Mouse (Mus musculus) lung, adult 2 months (tissue): Measurements from ENCODE around the gene Pcdh9. TPM values are rescaled to one million over a fixed set of nuclear protein-coding genes. Genes with fewer than 3 reads are reported as not detected.

Source experiments
- DNase-seq: peaks from one replicate; pipeline ENCODE4 v3.0.0; 2022
- H3K4me1 ChIP-seq: fragments of 200-500 bp; 2 replicates; pipeline ENCODE4 v1.6.1; 2011; ENCODE audit warnings: low read length; ENCODE audit not compliant: control insufficient read depth, insufficient read depth
- H3K4me3 ChIP-seq: fragments of 200-500 bp; replicated peaks from 2 replicates; pipeline ENCODE3; 2011; ENCODE audit warnings: low read depth, mild to moderate bottlenecking, control low read depth, low read length; ENCODE audit errors: extremely low read depth
- CTCF ChIP-seq: fragments of 200-500 bp; IDR thresholded peaks from 2 replicates; pipeline ENCODE4 v1.5.1; 2011; ENCODE audit warnings: mild to moderate bottlenecking, low read length, control low read depth; ENCODE audit not compliant: insufficient read depth
- POLR2A ChIP-seq: fragments of 200-500 bp; IDR thresholded peaks from 2 replicates; pipeline ENCODE4 v1.6.1; 2011; ENCODE audit warnings: low read depth, mild to moderate bottlenecking, control low read depth, low read length, borderline replicate concordance; ENCODE audit errors: extremely low read depth
- WGBS: fragments of 180-500 bp; shearing (Covaris S2); methylation state at CpG from one replicate; pipeline ENCODE4 v1.1.7; 2018; 5-methylcytosine and 5-hydroxymethylcytosine counted together
- polyA plus RNA-seq: library from polyadenylated mRNA; depleted of rRNA; stranded (reverse); fragments of >200 nt; gene quantifications from 2 replicates; pipeline ENCODE4 v1.2.3, GENCODE M21; 2012

Gene Pcdh9
- polyA plus RNA-seq, 1 experiment: 0.27 TPM

- WGBS: 60% methylated on average over 6 of the region's 6 CpGs
- no peak overlapping the region for H3K4me3 ChIP-seq
- H3K4me1 ChIP-seq: no peaks in the 10 kb centered on the region
- TF ChIP-seq POLR2A (no peak), CTCF (no peak)
- no peak for DNase-seq
These were observed 64.4 kb downstream of the Pcdh9 start for GRCm38 (mm10) chr14:93826042-93826462.

- WGBS: 82% methylated on average over 4 of the region's 4 CpGs
- TF ChIP-seq POLR2A: no peak
- TF ChIP-seq CTCF: no peak
These were observed 71.6 kb downstream of the Pcdh9 start for GRCm38 (mm10) chr14:93818845-93819244.

GRCm38 (mm10) chr14:93817591-93817990, 72.9 kb downstream of the Pcdh9 start:
- H3K4me1 ChIP-seq: no peaks in the 10 kb centered on the region
- no peak for DNase-seq
- no peak overlapping the region for H3K4me3 ChIP-seq
- TF ChIP-seq CTCF (no peak), POLR2A (no peak)
- 12% methylated on average over 4 of the region's 4 CpGs for WGBS

More at GRCm38 (mm10) chr14:93818845-93819244, 71.6 kb downstream of the Pcdh9 start:
- no peak for DNase-seq
- Histone ChIP-seq H3K4me1 (no peaks in the 10 kb centered on the region), H3K4me3 (no peak overlapping the region)

GRCm38 (mm10) chr14:93794530-93794929, 95.9 kb downstream of the Pcdh9 start:
- no peak for DNase-seq
- WGBS: 84% methylated on average over 3 of the region's 3 CpGs
- TF ChIP-seq CTCF (no peak), POLR2A (no peak)
- Histone ChIP-seq H3K4me3 (no peak overlapping the region), H3K4me1 (no peaks in the 10 kb centered on the region)

GRCm38 (mm10) chr14:93786234-93786633, 104.2 kb downstream of the Pcdh9 start:
- no peak overlapping the region for H3K4me3 ChIP-seq
- TF ChIP-seq POLR2A (no peak), CTCF (no peak)
- 74% methylated on average over 4 of the region's 4 CpGs for WGBS
- no peaks in the 10 kb centered on the region for H3K4me1 ChIP-seq
- DNase-seq: no peak

- Histone ChIP-seq H3K4me3 (no peak overlapping the region), H3K4me1 (no peaks in the 10 kb centered on the region)
- TF ChIP-seq CTCF (no peak), POLR2A (no peak)
- DNase-seq: no peak
- WGBS: 60% methylated on average over 2 of the region's 2 CpGs
These were observed 105.4 kb downstream of the Pcdh9 start for GRCm38 (mm10) chr14:93785031-93785430.

- Histone ChIP-seq H3K4me3 (no peak overlapping the region), H3K4me1 (no peaks in the 10 kb centered on the region)
- no peak for TF ChIP-seq CTCF
- TF ChIP-seq POLR2A: no peak
- WGBS: 74% methylated on average over 2 of the region's 2 CpGs
- DNase-seq: no peak
These were observed 127.6 kb downstream of the Pcdh9 start for GRCm38 (mm10) chr14:93762855-93763254.

- TF ChIP-seq POLR2A (no peak), CTCF (no peak)
- no peaks in the 10 kb centered on the region for H3K4me1 ChIP-seq
- no peak for DNase-seq
- 35% methylated on average over 10 of the region's 10 CpGs for WGBS
- no peak overlapping the region for H3K4me3 ChIP-seq
These were observed 156.3 kb downstream of the Pcdh9 start for GRCm38 (mm10) chr14:93734077-93734673.

- DNase-seq: no peak
- no peak for TF ChIP-seq CTCF
- no peak for TF ChIP-seq POLR2A
- Histone ChIP-seq H3K4me1 (no peaks in the 10 kb centered on the region), H3K4me3 (no peak overlapping the region)
- 27% methylated on average over 1 of the region's 1 CpGs for WGBS
These were observed 164.7 kb downstream of the Pcdh9 start for GRCm38 (mm10) chr14:93725798-93726197.

- no peaks in the 10 kb centered on the region for H3K4me1 ChIP-seq
- H3K4me3 ChIP-seq: no peak overlapping the region
- no peak for DNase-seq
- TF ChIP-seq CTCF: no peak
- no peak for TF ChIP-seq POLR2A
- WGBS: 43% methylated on average over 1 of the region's 1 CpGs
These were observed 171.3 kb downstream of the Pcdh9 start for GRCm38 (mm10) chr14:93719208-93719607.
